Mouse (Mus musculus) intestine, embryonic 15.5 days (tissue): ENCODE data around the gene Epx. TPM values are rescaled to one million over a fixed set of nuclear protein-coding genes. Genes with fewer than 3 reads are reported as not detected.
"Not testable (repeated sequence)": the region's sequence is repeated elsewhere in the genome, so short reads cannot be mapped to it uniquely, and the experiment has no call there.

Experiments
- ATAC-seq: fragments of 200-750 bp; cut with Nextera tagmentation; 2 replicates; pipeline ENCODE4 v1.8.0; 2017; ENCODE audit warnings: moderate TSS enrichment, moderate library complexity
- H3K27ac ChIP-seq: fragments of 300-500 bp; sonication (generic); 2 replicates; pipeline ENCODE4 v1.5.1; 2015; ENCODE audit warnings: mild to moderate bottlenecking, inconsistent platforms
- H3K27me3 ChIP-seq: fragments of 300-500 bp; sonication (generic); replicated peaks from 2 replicates; pipeline ENCODE4 v1.6.1; 2015; ENCODE audit warnings: inconsistent platforms
- H3K36me3 ChIP-seq: fragments of 300-500 bp; sonication (generic); 2 replicates; pipeline ENCODE4 v1.6.1; 2015; ENCODE audit warnings: inconsistent platforms
- H3K4me1 ChIP-seq: fragments of 300-500 bp; sonication (generic); replicated peaks from 2 replicates; pipeline ENCODE4 v1.6.1; 2015; ENCODE audit warnings: inconsistent platforms
- H3K4me2 ChIP-seq: fragments of 300-500 bp; sonication (generic); replicated peaks from 2 replicates; pipeline ENCODE4 v1.6.1; 2015; ENCODE audit warnings: mild to moderate bottlenecking, inconsistent platforms
- H3K4me3 ChIP-seq: fragments of 300-500 bp; sonication (generic); replicated peaks from 2 replicates; pipeline ENCODE4 v1.5.1; 2015; ENCODE audit warnings: inconsistent platforms
- H3K9ac ChIP-seq: fragments of 300-500 bp; sonication (generic); 2 replicates; pipeline ENCODE4 v1.6.1; 2015; ENCODE audit warnings: inconsistent platforms
- H3K9me3 ChIP-seq: fragments of 300-500 bp; sonication (generic); 2 replicates; pipeline ENCODE4 v1.6.1; 2016; ENCODE audit warnings: inconsistent platforms
- WGBS: fragments of 180-500 bp; shearing (Covaris S2); methylation state at CpG from one replicate; pipeline ENCODE4 v1.1.7; 2015; 5-methylcytosine and 5-hydroxymethylcytosine counted together
- polyA plus RNA-seq: library from polyadenylated mRNA; unstranded; fragments of >200 nt; fragmentation: Nextera tagmentation; extraction: Ambion mirVana; gene quantifications from 2 replicates; pipeline ENCODE4 v1.2.1, GENCODE M21; 2015

Epx gene
- polyA plus RNA-seq, 1 experiment from 2014 or later, result 0.14 TPM

GRCm38 (mm10) chr11:87866891-87867290 lies 8.4 kb downstream of the Epx start:
- WGBS, result 80% methylated on average over 1 of the region's 2 CpGs
- H3K4me1 ChIP-seq, H3K4me2 ChIP-seq, H3K4me3 ChIP-seq, H3K27me3 ChIP-seq, H3K36me3 ChIP-seq, H3K9ac ChIP-seq, ATAC-seq, H3K9me3 ChIP-seq, H3K27ac ChIP-seq: not testable (repeated sequence)

DNA sequence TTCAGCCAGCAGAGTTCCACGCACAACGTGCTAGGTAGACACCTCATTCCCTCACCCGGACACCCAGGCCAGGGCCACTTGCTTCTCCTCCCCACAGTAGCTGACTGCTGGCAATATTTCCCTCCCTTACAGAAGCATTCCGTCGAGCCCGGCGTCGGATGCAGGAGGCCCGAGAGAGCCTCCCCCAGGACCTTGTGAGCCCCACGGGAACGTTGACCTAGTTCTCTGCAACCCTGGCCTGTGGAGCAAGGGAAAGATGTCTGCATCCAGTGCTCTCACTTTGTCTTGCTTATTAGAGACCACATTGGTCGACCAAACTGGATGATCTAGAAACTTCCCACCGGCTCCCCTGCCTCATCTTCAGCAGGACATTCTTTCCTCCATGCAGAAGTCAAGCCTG lies 12.5 kb downstream of the Epx start:
- H3K4me2 ChIP-seq, result no peak overlapping the region
- peaks cover 5% of the 10 kb centered on the region; the same call in 1 of the 2 replicates for H3K36me3 ChIP-seq
- H3K4me1 ChIP-seq, result no peaks in the 10 kb centered on the region
- no peaks in the 10 kb centered on the region for H3K27me3 ChIP-seq
- no peaks in the 10 kb centered on the region for H3K9me3 ChIP-seq
- 89% methylated on average over 13 of the region's 13 CpGs for WGBS
- no peak overlapping the region for H3K27ac ChIP-seq
- no peak overlapping the region for H3K4me3 ChIP-seq
- no peak overlapping the region for H3K9ac ChIP-seq
- ATAC-seq, result no peak

- Histone ChIP-seq H3K9me3 (no peaks in the 10 kb centered on the region), H3K9ac (no peak overlapping the region), H3K27me3 (no peaks in the 10 kb centered on the region), H3K4me1 (no peaks in the 10 kb centered on the region), H3K4me2 (no peak overlapping the region), H3K27ac (no peak overlapping the region), H3K4me3 (no peak overlapping the region), H3K36me3 (peaks cover 6% of the 10 kb centered on the region; the same call in 1 of the 2 replicates)
- no peak for ATAC-seq
- 79% methylated on average over 9 of the region's 9 CpGs for WGBS
Observed at GRCm38 (mm10) chr11:87860426-87860825, 14.9 kb downstream of the Epx start.

DNA sequence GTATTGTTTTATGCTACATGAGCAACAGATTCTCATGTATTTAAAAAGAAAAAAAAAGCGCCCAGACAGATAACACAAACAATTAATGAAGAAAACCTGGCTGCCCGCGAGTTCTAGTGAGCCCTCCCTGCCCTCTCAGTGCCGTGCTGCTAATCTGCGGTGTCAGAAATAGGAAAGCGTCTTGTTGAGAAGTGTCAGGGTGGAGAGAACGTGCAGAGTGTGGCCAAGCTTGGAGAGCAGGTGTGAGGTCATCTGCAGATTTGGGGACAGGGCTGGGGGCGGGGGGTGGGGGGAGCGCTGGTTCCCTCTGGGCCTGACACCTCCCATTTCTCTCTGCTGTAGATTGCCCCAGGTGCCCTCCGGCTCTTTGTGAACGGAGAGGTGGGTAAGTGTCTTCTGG lies 16.1 kb downstream of the Epx start:
- no peak overlapping the region for H3K9ac ChIP-seq
- no peak for ATAC-seq
- no peak overlapping the region for H3K4me2 ChIP-seq
- H3K4me3 ChIP-seq, result no peak overlapping the region
- no peak overlapping the region for H3K27ac ChIP-seq
- no peaks in the 10 kb centered on the region for H3K27me3 ChIP-seq
- WGBS, result 88% methylated on average over 11 of the region's 11 CpGs
- H3K4me1 ChIP-seq, result no peaks in the 10 kb centered on the region
- no peaks in the 10 kb centered on the region for H3K9me3 ChIP-seq
- H3K36me3 ChIP-seq, result peaks cover 6% of the 10 kb centered on the region; the same call in 1 of the 2 replicates

- Histone ChIP-seq H3K4me1 (peaks cover 3% of the 10 kb centered on the region), H3K4me3 (no peak overlapping the region)
- ATAC-seq, result no peak
Observed at GRCm38 (mm10) chr11:87854550-87854949, 20.8 kb downstream of the Epx start.

DNA sequence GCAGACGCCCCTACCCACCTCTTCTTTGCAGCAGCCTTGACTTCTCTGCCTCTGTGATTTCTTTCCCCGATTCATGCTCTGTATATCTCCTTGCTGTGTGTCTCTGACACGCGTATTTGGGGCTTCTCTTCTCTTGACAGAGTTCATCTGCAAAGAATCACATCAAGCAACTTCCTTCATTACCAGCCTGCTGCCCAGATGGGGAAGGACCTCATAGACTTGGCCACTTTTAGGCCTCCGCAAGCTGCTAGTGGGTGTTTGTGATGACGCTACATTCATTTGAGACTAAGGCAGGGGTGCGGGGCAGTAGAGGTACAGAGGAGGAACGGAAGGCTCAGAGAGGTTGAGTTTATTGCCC lies 21.8 kb downstream of the Epx start:
- Histone ChIP-seq H3K9me3 (no peaks in the 10 kb centered on the region), H3K4me2 (peak overlapping the region; percentile 85), H3K9ac (peak overlapping the region; percentile 51), H3K27me3 (no peaks in the 10 kb centered on the region), H3K36me3 (0 out of 2 replicates have a peak, but pooled peaks cover 6% of the 10 kb centered on the region), H3K4me3 (peak overlapping the region; percentile 64), H3K4me1 (peaks cover 3% of the 10 kb centered on the region), H3K27ac (peak overlapping the region; percentile 66; the same call in 1 of the 2 replicates)
- ATAC-seq, result peak; percentile 46
- 34% methylated on average over 8 of the region's 8 CpGs for WGBS

More at GRCm38 (mm10) chr11:87854550-87854949, 20.8 kb downstream of the Epx start:
- Histone ChIP-seq H3K4me2 (no peak overlapping the region), H3K36me3 (0 out of 2 replicates have a peak, but pooled peaks cover 6% of the 10 kb centered on the region), H3K9me3 (no peaks in the 10 kb centered on the region), H3K9ac (no peak overlapping the region), H3K27ac (no peak overlapping the region), H3K27me3 (no peaks in the 10 kb centered on the region)
- 87% methylated on average over 7 of the region's 7 CpGs for WGBS

- WGBS, result 4% methylated on average over 40 of the region's 40 CpGs
Observed at GRCm38 (mm10) chr11:87852690-87853596, 22.4 kb downstream of the Epx start, which contains the start of gene Mks1. Mks1 (plus strand) TSS chr11:87853215.

GRCm38 (mm10) chr11:87847884-87848283 lies 27.5 kb downstream of the Epx start:
- Histone ChIP-seq H3K4me2 (no peak overlapping the region), H3K9me3 (no peaks in the 10 kb centered on the region), H3K27ac (no peak overlapping the region), H3K27me3 (no peaks in the 10 kb centered on the region), H3K4me3 (no peak overlapping the region), H3K9ac (no peak overlapping the region), H3K4me1 (no peaks in the 10 kb centered on the region), H3K36me3 (no peaks in the 10 kb centered on the region)
- WGBS, result 68% methylated on average over 6 of the region's 6 CpGs
- ATAC-seq, result no peak

More at GRCm38 (mm10) chr11:87852690-87853596, 22.4 kb downstream of the Epx start, which contains the start of gene Mks1:
- H3K9ac ChIP-seq, result peak within 1 kb of the TSS; percentile 51
- H3K4me2 ChIP-seq, result peak within 1 kb of the TSS; percentile 85
- peak; percentile 97 for ATAC-seq
- H3K9me3 ChIP-seq, result no peaks in the 10 kb centered on the region
- 0 out of 2 replicates have a peak, but pooled peaks cover 2% of the 10 kb centered on the region for H3K36me3 ChIP-seq
- peak within 1 kb of the TSS; percentile 64 for H3K4me3 ChIP-seq
- peaks cover 3% of the 10 kb centered on the region for H3K4me1 ChIP-seq
- no peaks in the 10 kb centered on the region for H3K27me3 ChIP-seq
- peak within 1 kb of the TSS; percentile 66; the same call in 1 of the 2 replicates for H3K27ac ChIP-seq

- H3K9ac ChIP-seq, result no peak overlapping the region
- peak overlapping the region; percentile 12; the same call in 1 of the 2 replicates for H3K4me2 ChIP-seq
- peak; percentile 94 for ATAC-seq
- peak overlapping the region; percentile 40; the same call in 1 of the 2 replicates for H3K27ac ChIP-seq
- no peak overlapping the region for H3K4me3 ChIP-seq
- no peaks in the 10 kb centered on the region for H3K27me3 ChIP-seq
- no peaks in the 10 kb centered on the region for H3K9me3 ChIP-seq
- WGBS, result 60% methylated on average over 12 of the region's 12 CpGs
- no peaks in the 10 kb centered on the region for H3K36me3 ChIP-seq
- no peaks in the 10 kb centered on the region for H3K4me1 ChIP-seq
Observed at GRCm38 (mm10) chr11:87846968-87847600, 28.3 kb downstream of the Epx start.

DNA sequence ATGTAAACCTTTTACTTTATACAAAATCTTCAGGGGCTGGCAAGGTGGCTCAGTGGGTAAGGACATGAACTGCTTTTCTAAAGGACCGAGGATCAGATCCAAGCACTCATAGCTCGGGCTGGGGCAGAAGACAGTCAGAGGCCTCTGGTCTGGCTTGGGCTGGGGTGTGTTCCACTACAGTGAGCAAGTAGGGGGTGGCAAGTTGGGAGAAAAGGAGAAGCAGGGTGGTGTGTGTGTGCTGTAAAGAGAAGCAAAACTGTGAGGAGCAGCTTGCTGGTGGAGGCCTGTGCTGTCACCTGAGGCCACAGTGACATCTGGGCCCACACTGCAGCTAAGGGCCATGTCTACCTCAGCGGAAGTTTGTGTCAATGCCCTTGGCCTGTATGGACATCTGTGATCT lies 33.9 kb downstream of the Epx start:
- ATAC-seq, result no peak
- H3K36me3 ChIP-seq, result no peaks in the 10 kb centered on the region
- H3K9ac ChIP-seq, result no peak overlapping the region
- H3K4me2 ChIP-seq, result no peak overlapping the region
- no peak overlapping the region for H3K4me3 ChIP-seq
- no peak overlapping the region for H3K27ac ChIP-seq
- 82% methylated on average over 3 of the region's 3 CpGs for WGBS
- H3K9me3 ChIP-seq, result no peaks in the 10 kb centered on the region
- no peaks in the 10 kb centered on the region for H3K4me1 ChIP-seq
- no peaks in the 10 kb centered on the region for H3K27me3 ChIP-seq

GRCm38 (mm10) chr11:87840676-87841075 lies 34.7 kb downstream of the Epx start:
- Histone ChIP-seq H3K4me3 (no peak overlapping the region), H3K9me3 (no peaks in the 10 kb centered on the region), H3K27me3 (no peaks in the 10 kb centered on the region), H3K36me3 (no peaks in the 10 kb centered on the region), H3K4me1 (no peaks in the 10 kb centered on the region), H3K9ac (no peak overlapping the region), H3K27ac (no peak overlapping the region), H3K4me2 (no peak overlapping the region)
- no peak for ATAC-seq
- WGBS, result 74% methylated on average over 8 of the region's 8 CpGs

- Histone ChIP-seq H3K27ac (no peak within 1 kb of the TSS), H3K4me3 (no peak within 1 kb of the TSS), H3K27me3 (no peaks in the 10 kb centered on the region), H3K9ac (no peak within 1 kb of the TSS), H3K9me3 (no peaks in the 10 kb centered on the region), H3K36me3 (no peaks in the 10 kb centered on the region), H3K4me1 (no peaks in the 10 kb centered on the region), H3K4me2 (no peak within 1 kb of the TSS)
- no peak for ATAC-seq
- WGBS, result 50% methylated on average over 10 of the region's 10 CpGs
Observed at GRCm38 (mm10) chr11:87828239-87828900, 47.0 kb downstream of the Epx start, which contains the start of gene Lpo. Lpo (minus strand) TSS chr11:87828289.
